Mouse (Mus musculus) left cerebral cortex, postnatal 10 days (tissue): Measurements from ENCODE around the gene Snrpg. TPM values are rescaled to one million over a fixed set of nuclear protein-coding genes. Genes with fewer than 3 reads are reported as not detected.
A peak's percentile ranks its signal among the peaks of the same experiment; 100 is the strongest.
"Not testable (repeated sequence)": the region's sequence is repeated elsewhere in the genome, so short reads cannot be mapped to it uniquely, and the experiment has no call there.

Experiments used
- DNase-seq, 2 experiments: peaks; one replicate each; pipeline ENCODE4 v3.0.0; 2021 to 2022; ENCODE audit warnings: low spot score in 2 of 2, mixed read lengths in 1 of 2; ENCODE audit errors: extremely low spot score in 1 of 2
- intact Hi-C: fragments of 180-260 bp; cut with DNase I; formaldehyde crosslinking; loops from one replicate; pipeline ENCODE4 v1.15.1; 2025
- total RNA-seq, 2 experiments: library from RNA; stranded (reverse); gene quantifications; 2 replicates each; pipeline ENCODE4 v1.2.3; 2021

The Snrpg gene
- total RNA-seq, 2 experiments from 2014 or later: 66.9 to 87.6 TPM

- intact Hi-C loops: loop anchor here (2.0 to 5.0 kb wide), 3 partner anchors 37 to 239 kb away; partner anchors contain the start of genes Tgfa and Tia1
- peak; percentile 92 to 96 for DNase-seq
Measured at GRCm38 (mm10) chr6:86365371-86366124, 5.6 kb upstream of the Snrpg start, which contains the start of gene Fam136a. TSS of gene Fam136a (plus strand) at chr6:86365646.

GRCm38 (mm10) chr6:86366125-86366852, 4.8 kb upstream of the Snrpg start:
- peak; percentile 21 to 57 for DNase-seq
- intact Hi-C loops: loop anchor here (5.0 kb wide), 1 partner anchor 36 kb away; the partner anchor contains the start of gene Tia1

DNA sequence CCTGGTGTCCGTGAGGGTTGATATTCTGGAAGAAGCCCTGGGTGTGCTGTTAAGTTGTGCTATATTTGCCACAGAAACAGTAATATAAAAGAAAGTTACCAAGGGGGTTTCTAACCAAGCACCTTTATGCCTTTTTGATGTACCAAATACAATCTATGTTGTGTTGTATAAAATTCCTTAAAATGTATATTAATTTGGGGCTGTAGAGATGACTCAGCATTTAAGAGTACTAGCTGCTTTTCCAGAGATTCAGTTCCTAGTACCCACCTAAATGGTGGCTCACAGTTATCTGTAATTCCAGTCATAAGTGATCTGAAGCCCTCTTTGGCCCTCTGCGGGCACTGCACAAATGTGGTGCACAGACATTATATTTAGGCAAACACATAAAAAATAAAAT, 4.3 kb upstream of the Snrpg start:
- DNase-seq: no peak
- intact Hi-C loops: loop anchor here (5.0 kb wide), 1 partner anchor 35 kb away; the partner anchor contains the start of gene Tia1

- intact Hi-C loops: loop anchor here (5.0 kb wide), 1 partner anchor 34 kb away; the partner anchor contains the start of gene Tia1
- peak in 1 of 2 experiments; percentile 20 for DNase-seq
Measured at GRCm38 (mm10) chr6:86368479-86368878, 2.6 kb upstream of the Snrpg start.

GRCm38 (mm10) chr6:86370093-86370713, 901 bp upstream of the Snrpg start:
- intact Hi-C loops: no loop called here
- DNase-seq: no peak

DNA sequence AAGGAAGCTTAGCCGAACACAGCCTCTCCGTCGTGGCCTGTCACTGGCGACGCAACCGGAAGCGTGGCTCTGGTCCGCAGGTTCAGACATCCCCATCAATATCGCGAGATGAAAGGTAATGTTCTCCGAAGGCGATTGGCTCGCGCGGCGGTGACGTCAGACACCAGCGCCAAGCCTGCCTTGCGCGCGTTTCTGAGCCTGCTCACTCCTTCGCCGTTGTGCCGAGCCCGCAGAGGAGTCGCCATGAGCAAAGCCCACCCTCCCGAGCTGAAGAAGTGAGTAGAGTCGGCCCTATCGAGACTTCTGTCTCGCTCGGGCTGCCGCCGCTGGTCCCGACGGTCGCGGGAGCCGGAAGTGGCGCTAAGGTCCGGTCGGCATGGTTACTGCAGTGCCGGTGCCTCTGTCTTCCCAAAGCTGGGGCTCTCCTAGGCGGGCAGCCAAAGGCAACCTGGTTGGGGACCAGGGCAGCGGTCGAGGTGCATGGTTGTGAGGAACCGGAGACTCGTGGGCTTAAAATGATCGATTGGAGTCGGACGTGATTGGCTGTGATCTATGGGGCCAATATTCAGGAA, 322 bp downstream of the Snrpg start:
- intact Hi-C loops: no loop called here
- DNase-seq: peak; percentile 97 to 98

DNA sequence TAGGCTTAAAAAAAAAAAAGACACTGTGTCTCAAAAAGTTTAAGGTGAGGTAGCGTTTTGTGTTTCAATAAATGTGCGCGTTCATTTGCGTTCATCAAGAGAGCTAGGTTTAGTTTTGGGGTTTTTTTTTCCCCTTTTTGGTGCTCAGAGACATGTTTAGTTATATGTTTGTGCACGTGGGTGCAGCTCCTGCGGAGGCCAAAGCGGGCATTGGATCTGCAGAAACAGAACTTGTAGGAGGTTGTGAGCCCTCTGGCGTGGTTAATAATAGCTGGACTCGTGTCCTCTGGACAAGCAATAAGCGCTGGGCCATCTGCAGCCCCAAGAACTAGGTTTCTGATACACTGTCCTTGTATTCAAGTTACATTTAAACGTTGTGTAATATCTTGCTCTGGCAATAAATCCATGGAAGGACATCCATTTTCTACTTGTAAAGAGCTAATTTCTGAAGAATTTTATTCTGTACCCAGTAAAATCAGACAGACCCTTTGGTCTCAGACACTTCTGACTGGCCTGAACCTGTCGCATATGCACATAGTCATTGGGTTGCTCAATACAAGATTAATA, 929 bp downstream of the Snrpg start:
- intact Hi-C loops: no loop called here
- no peak for DNase-seq

DNA sequence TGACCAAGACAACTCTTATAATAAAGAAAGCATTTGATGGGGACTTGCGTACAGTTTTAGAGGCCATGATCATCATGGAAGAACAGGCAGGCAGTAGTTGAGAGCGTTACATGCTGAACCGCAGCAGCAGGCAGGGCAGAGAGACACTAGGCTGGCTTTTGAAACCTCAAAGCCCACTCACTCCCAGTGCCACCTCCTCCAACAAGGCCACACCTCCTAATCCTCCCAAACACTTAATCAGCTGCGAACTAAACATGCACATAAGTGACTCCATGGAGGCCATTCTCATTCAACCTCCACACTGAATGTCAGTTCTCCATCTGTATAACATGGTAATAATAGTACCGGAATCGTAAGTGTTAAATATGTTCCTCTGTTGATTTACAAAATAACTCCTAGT, 2.5 kb downstream of the Snrpg start:
- intact Hi-C loops: no loop called here
- DNase-seq: no peak

DNA sequence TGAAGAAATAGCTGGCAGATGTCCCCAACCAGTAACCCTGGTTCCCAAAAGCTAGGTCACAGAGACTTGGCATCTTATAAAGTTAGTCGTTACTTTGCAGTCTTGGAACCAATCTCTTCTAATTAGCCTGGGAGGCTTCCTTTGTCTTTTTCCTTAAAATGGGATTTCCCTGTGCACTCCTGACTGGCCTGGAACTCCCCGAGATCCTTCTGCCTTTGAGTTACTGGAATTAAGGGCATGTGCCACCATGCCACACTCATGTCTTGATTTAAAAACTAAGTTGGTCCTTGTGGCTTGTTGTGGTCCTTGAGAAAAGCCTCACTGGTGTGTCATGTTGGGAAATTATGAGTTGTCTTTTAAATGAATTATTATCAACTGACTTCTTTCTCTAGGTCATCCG, 7.2 kb downstream of the Snrpg start:
- intact Hi-C loops: no loop called here

GRCm38 (mm10) chr6:86380112-86380511, 9.0 kb downstream of the Snrpg start:
- intact Hi-C loops, DNase-seq: not testable (repeated sequence)

More for the DNA sequence above, 7.2 kb downstream of the Snrpg start:
- no peak for DNase-seq

DNA sequence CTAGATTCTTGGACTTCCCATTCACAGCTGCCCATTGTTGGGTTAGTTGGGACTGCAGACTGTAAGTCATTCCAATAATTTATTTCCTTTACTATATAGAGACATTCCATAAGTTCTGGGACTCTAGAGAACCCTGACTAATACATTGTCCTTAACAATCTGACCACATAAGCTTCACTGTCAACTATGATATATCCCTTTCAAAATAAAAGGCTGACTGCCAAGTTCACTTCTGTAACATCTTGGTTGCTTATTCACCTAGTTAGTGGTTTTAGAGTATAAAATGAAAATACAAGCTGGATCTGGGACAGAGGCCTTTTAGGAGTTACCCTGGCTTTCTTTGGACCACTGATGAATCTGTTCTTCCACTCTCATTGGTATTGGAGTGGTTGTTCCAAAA, 11.4 kb downstream of the Snrpg start:
- DNase-seq: no peak
- intact Hi-C loops: no loop called here

GRCm38 (mm10) chr6:86383370-86383769, 12.3 kb downstream of the Snrpg start:
- intact Hi-C loops: no loop called here
- DNase-seq: no peak

GRCm38 (mm10) chr6:86384692-86385091, 13.6 kb downstream of the Snrpg start:
- DNase-seq: no peak
- intact Hi-C loops: no loop called here

GRCm38 (mm10) chr6:86385362-86386104, 14.4 kb downstream of the Snrpg start:
- intact Hi-C loops: no loop called here

GRCm38 (mm10) chr6:86387313-86387712, 16.2 kb downstream of the Snrpg start:
- no peak for DNase-seq
- intact Hi-C loops: no loop called here

More at GRCm38 (mm10) chr6:86385362-86386104, 14.4 kb downstream of the Snrpg start:
- no peak for DNase-seq

DNA sequence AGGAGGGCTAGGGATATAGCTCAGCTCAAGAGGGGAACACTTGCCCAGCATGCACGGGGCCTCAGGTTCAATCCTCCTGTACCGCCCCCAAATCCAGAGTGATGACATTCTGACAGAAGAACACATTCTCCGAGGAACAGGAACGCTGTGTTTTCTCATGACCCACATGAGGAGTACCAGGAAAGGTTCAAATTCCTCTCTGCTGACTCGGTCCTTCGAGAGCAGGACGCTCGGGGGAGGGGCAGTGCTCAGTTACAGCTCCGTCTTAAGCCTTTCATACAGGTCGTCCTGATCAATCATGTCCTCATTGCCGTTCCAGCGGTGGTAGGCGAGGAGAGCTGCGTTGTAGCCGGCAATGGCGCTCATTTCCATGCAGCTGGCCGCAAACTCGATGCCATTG, 17.4 kb downstream of the Snrpg start:
- intact Hi-C loops: no loop called here
- no peak for DNase-seq

- DNase-seq: no peak
- intact Hi-C loops: no loop called here
Measured at GRCm38 (mm10) chr6:86391326-86391725, 20.2 kb downstream of the Snrpg start.

GRCm38 (mm10) chr6:86393187-86393586, 22.1 kb downstream of the Snrpg start:
- intact Hi-C loops: no loop called here

More at GRCm38 (mm10) chr6:86393187-86393586, 22.1 kb downstream of the Snrpg start:
- DNase-seq: no peak
